Mouse (Mus musculus) cerebellum, adult 2 months (tissue): Measurements from ENCODE around the gene Rab1b.

ENCODE experiments used
- CTCF ChIP-seq: fragments of 200-500 bp; IDR thresholded peaks from 2 replicates; pipeline ENCODE4 v1.5.1; 2011; ENCODE audit warnings: low read depth, mild to moderate bottlenecking, control low read depth, low read length, moderate library complexity, borderline replicate concordance; ENCODE audit not compliant: insufficient read depth
- POLR2A ChIP-seq: fragments of 200-500 bp; IDR thresholded peaks from 2 replicates; pipeline ENCODE4 v1.6.1; 2011; ENCODE audit warnings: low read length, control low read depth, borderline replicate concordance; ENCODE audit not compliant: insufficient read depth

DNA sequence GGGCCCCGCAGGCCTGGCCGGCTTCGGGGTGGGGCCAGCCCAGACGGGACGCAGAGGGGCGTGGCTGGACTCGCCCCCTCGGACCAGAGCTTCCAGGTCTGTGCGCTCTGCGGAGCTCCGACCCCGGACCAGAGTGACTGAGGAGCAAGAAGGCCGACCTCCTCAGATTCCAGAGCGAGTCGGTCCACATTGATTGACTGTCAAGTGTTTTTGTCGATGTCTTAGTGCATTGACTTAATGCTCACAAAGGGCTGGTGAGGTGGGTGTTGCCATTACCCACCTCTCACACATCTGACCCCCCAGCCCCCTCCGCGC is 11.5 kb upstream of the Rab1b start, which contains the start of gene Klc2:
- TF ChIP-seq CTCF (no peak), POLR2A (peak; percentile 47; the same call in 1 of the 2 replicates)
